Mouse (Mus musculus) adipocyte (in vitro differentiated cells): ENCODE results near the gene Rps18.
"Not testable (repeated sequence)": the region's sequence is repeated elsewhere in the genome, so short reads cannot be mapped to it uniquely, and the experiment has no call there.

Experiments
- DNase-seq: peaks from one replicate; pipeline ENCODE4 v3.0.0-alpha.2; 2016; ENCODE audit warnings: low spot score

Gene Rps18

DNA sequence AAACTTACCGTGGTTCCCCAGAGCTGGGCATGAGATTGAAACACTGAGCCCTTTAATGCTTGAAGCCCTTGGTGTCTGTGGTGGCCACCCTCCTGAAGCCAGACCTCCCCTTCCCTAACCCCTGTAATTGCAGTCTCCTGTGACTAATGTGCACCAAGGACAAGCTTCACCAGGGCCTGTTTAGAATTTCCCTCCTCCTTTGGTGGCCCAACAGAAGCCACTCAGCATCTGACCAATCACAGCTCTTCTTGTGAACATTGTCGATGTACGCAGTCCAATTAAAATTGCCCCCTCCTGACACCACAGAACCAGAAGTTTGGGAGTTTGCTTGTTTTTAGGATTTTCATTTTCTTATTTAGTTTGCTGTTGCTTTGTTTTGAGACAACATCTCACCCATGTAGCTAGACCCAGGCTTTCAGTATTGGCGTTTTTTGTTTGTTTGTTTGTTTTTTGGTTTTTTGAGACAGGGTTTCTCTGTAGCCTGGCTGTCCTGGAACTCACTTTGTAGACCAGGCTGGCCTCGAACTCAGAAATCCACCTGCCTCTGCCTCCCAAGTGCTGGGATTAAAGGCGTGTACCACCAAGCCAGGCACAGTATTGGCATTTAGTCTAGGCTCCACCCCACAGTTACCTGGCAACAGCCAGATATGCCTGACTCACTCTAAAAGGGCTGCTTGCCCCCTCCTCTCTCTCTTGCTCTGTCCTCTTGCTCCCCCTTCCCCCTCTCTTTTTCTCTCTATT, 51.7 kb downstream of the Rps18 start:
- not testable (repeated sequence) for DNase-seq

DNA sequence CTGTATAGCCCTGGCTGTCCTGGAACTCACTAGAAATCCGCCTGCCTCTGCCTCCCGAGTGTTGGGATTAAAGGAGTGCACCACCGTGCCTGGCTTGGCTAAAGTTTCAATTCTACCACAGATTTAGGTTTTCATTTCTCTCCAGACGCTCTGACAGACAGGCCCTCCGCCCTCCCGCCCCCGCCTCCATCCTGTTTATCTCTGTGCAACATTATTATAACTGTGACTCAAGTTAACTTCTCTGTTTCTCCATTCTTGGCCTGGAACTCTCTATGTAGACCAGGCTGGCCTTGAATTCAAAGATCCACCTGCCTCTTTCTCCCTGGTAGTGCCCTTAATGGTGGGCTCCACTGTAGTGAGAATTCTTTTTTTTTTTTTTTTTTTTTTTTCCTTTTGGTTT, 53.3 kb downstream of the Rps18 start:
- DNase-seq: no peak

DNA sequence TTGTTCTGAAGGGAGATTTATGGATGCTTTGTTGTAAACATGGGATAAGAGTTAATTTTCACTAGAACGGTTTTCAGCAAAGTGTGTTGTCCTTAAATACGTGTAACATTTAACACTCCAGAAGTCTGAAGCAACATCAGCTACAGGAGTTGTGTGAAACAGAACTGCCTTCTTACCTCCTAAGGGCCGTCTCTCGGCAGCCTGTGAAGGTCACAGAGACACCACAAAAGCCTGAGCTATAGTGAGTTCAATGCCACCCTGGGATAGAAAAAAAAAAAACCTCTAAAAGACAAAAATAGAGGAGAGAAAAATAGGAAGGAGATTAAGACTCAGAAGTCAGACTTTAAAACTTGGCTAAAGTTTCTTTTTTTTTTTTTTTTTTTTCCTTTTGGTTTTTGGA, 53.7 kb downstream of the Rps18 start:
- DNase-seq: no peak
